Mouse (Mus musculus) spleen, adult 2 months (tissue): ENCODE results near the gene Dglucy.

Source experiments
- CTCF ChIP-seq: fragments of 200-500 bp; IDR thresholded peaks from 2 replicates; pipeline ENCODE4 v1.5.1; 2011; ENCODE audit warnings: mild to moderate bottlenecking, inconsistent platforms; ENCODE audit not compliant: insufficient read depth, insufficient read length, insufficient replicate concordance; ENCODE audit errors: extremely low read depth
- POLR2A ChIP-seq: fragments of 200-500 bp; IDR thresholded peaks from 2 replicates; pipeline ENCODE4 v1.6.1; 2011; ENCODE audit warnings: low read depth, low read length, inconsistent platforms

GRCm38 (mm10) chr12:100839926-100840325 is 61.1 kb downstream of the Dglucy start:
- TF ChIP-seq CTCF (no peak), POLR2A (no peak)
